Mouse (Mus musculus) CD4-positive naive resting alpha-beta T cell, adult 57 days (primary cell): ENCODE data around the gene Kazald1. TPM values are rescaled to one million over a fixed set of nuclear protein-coding genes. Genes with fewer than 3 reads are reported as not detected.

Experiments
- total RNA-seq: library from RNA; stranded (reverse); gene quantifications from one replicate; pipeline ENCODE4 v1.2.4, GENCODE M21; 2023

Kazald1 gene
- not detected for total RNA-seq

DNA sequence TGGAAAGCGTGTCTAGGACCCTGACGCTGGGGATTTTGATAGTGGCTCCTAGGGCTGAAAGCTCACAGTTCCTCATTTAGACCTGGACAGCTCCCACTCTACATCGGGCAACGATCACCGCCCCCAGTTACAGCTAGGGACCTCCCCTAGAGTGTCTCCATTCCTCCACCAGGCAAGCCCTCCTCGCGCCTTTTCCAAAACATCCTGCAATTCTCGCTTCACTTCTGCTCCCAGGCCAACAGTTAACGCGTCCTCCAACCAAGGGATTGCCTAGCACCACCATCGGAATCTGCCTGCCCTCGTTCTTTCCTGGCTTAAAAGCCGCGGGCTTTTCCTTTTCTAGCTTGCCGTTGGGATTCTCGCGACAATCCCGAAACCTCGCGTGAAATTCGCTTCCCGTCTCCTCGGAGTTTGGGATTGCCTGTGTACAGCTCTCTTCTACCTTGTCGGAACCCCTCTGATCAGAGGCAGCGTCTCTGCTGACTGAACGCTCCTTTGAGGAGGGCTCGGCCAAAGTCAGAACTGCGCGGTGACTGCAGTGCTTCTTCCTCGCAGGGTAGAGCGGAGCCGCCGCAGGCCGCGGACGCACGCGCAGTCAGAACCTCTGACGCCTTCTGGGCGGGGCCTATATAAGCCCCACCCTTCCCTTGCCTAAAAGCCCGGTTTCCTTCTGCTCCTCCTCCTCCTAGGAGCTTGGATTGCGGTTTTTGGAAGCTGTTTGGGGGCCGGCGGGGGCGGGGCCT, at the start of gene Kazald1:
TSS of gene Kazald1 (plus strand) at position 662 of the 743 bp plus-strand sequence.

DNA sequence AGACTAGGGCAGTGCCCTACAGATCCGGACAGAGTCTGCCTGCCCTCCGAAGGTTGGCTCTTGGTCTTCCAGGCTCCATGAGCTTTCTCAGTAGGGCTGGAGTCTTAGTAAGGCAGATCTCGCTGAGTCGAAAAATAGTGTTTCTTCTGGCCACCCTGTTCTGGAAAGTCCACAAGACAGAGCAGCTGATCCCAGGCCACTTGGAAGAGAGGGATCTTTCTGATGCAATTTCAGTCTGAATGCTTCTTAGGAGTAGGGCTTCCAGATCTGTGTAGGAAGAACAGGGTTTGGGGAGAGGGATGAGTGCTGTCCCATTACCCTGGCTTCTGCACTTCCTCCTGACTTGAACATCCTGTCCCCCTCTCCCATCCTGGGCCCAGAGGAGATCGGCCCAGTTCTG, 29.4 kb upstream of the Kazald1 start, which contains the start of gene Pdzd7:
TSS of gene Pdzd7 (minus strand) at position 67 of the 400 bp plus-strand sequence.

DNA sequence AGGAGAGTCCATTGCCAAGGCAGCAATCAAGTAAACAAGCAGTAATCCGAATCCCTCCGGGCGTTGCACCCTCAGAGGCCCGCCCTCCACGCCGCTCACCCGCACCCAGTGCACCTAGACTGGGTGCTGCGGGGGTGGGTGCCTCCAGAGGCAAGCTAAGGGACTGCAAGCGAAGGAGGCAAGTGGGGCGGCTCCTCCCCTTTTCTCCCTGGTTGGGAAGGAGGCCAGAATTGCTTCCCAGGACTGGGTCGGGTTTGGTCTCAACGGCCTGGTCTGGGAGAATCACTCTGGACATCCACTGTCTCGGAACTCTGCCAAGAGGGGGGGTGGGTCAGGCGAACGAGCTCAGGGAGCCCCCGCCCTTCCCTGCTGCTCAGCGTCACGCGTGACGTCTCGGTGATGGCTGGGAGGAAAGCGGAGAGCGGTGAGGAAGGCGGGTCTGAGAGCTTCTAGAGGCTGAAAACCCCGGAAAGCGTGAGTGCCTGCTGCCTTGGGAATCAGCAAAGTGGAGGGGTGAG, 27.6 kb upstream of the Kazald1 start, which contains the start of gene Sfxn3:
TSS of gene Sfxn3 (plus strand) at position 87 of the 518 bp plus-strand sequence.

Other genes with a start within 250 kb of the Kazald1 start
- gene Slf2, start 144.1 kb upstream of the Kazald1 start, total RNA-seq: 44.0 TPM
- gene Sema4g, start 86.1 kb upstream of the Kazald1 start, total RNA-seq: 0.35 TPM
- gene Twnk, start 69.6 kb upstream of the Kazald1 start, total RNA-seq: 12.1 TPM
- 21.1 TPM for gene Mrpl43, start 68.8 kb upstream of the Kazald1 start, total RNA-seq
- 2.4 TPM for gene Lzts2, start 60.8 kb upstream of the Kazald1 start, total RNA-seq
- not detected for gene Pdzd7, start 29.5 kb upstream of the Kazald1 start, total RNA-seq
- 53.8 TPM for gene Sfxn3, start 27.7 kb upstream of the Kazald1 start, total RNA-seq
- not detected for gene Tlx1, start 75.4 kb downstream of the Kazald1 start, total RNA-seq
- gene Lbx1, start 160.6 kb downstream of the Kazald1 start, total RNA-seq: not detected